Mouse (Mus musculus) small intestine, adult 2 months (tissue): ENCODE measurements around the gene Copg2. TPM values are rescaled to one million over a fixed set of nuclear protein-coding genes. Genes with fewer than 3 reads are reported as not detected.

Source experiments
- H3K27ac ChIP-seq: fragments of 200-500 bp; 2 replicates; pipeline ENCODE4 v1.5.1; 2012; ENCODE audit warnings: low read depth, low read length, control low read depth, inconsistent platforms; ENCODE audit not compliant: insufficient read depth
- H3K27me3 ChIP-seq: fragments of 200-500 bp; 2 replicates; pipeline ENCODE4 v1.6.1; 2012; ENCODE audit warnings: mild to moderate bottlenecking, moderate library complexity, low read length, inconsistent platforms; ENCODE audit not compliant: control insufficient read depth, insufficient read depth
- H3K36me3 ChIP-seq: fragments of 200-500 bp; 2 replicates; pipeline ENCODE4 v1.6.1; 2012; ENCODE audit warnings: mild to moderate bottlenecking, low read length, control low read depth, inconsistent platforms; ENCODE audit not compliant: control insufficient read depth, insufficient read depth
- H3K4me1 ChIP-seq: fragments of 200-500 bp; 2 replicates; pipeline ENCODE4 v1.6.1; 2012; ENCODE audit warnings: low read length, inconsistent platforms, mixed read lengths; ENCODE audit not compliant: control insufficient read depth, insufficient read depth, insufficient read length
- H3K4me3 ChIP-seq: fragments of 200-500 bp; 2 replicates; pipeline ENCODE4 v1.5.1; 2012; ENCODE audit warnings: low read depth, mild to moderate bottlenecking, control low read depth, inconsistent platforms, low read length, moderate library complexity
- CTCF ChIP-seq: fragments of 200-500 bp; IDR thresholded peaks from 2 replicates; pipeline ENCODE4 v1.5.1; 2012; ENCODE audit warnings: low read depth, mild to moderate bottlenecking, control low read depth, inconsistent platforms, low read length, moderate library complexity, mixed read lengths; ENCODE audit not compliant: insufficient replicate concordance, insufficient read length; ENCODE audit errors: extremely low read depth
- POLR2A ChIP-seq: fragments of 200-500 bp; IDR thresholded peaks from 2 replicates; pipeline ENCODE4 v1.6.1; 2012; ENCODE audit warnings: low read depth, mild to moderate bottlenecking, control low read depth, inconsistent platforms, low read length, moderate library complexity
- WGBS: fragments of 180-500 bp; shearing (Covaris S2); methylation state at CpG from one replicate; pipeline ENCODE4 v1.1.7; 2018; 5-methylcytosine and 5-hydroxymethylcytosine counted together
- polyA plus RNA-seq: library from polyadenylated mRNA; depleted of rRNA; stranded (reverse); fragments of >200 nt; gene quantifications from 2 replicates; pipeline ENCODE4 v1.2.3, GENCODE M21; 2012; rRNA removed

The Copg2 gene
- polyA plus RNA-seq, 1 experiment, result 3.1 TPM

- Histone ChIP-seq H3K4me3 (no peak overlapping the region), H3K4me1 (no peaks in the 10 kb centered on the region), H3K36me3 (no peaks in the 10 kb centered on the region), H3K27ac (no peak overlapping the region), H3K27me3 (no peaks in the 10 kb centered on the region)
- no peak for TF ChIP-seq POLR2A
- no peak for TF ChIP-seq CTCF
- 63% methylated on average over 6 of the region's 6 CpGs for WGBS
Measured at GRCm38 (mm10) chr6:30703476-30703875, 193.1 kb downstream of the Copg2 start.

GRCm38 (mm10) chr6:30702881-30703280, 193.7 kb downstream of the Copg2 start:
- Histone ChIP-seq H3K36me3 (no peaks in the 10 kb centered on the region), H3K4me1 (no peaks in the 10 kb centered on the region), H3K4me3 (no peak overlapping the region), H3K27ac (no peak overlapping the region), H3K27me3 (no peaks in the 10 kb centered on the region)
- no peak for TF ChIP-seq CTCF
- no peak for TF ChIP-seq POLR2A
- WGBS, result 86% methylated on average over 6 of the region's 6 CpGs

GRCm38 (mm10) chr6:30700182-30700581, 196.4 kb downstream of the Copg2 start:
- Histone ChIP-seq H3K36me3 (no peaks in the 10 kb centered on the region), H3K4me3 (no peak overlapping the region), H3K27ac (no peak overlapping the region), H3K27me3 (no peaks in the 10 kb centered on the region), H3K4me1 (no peaks in the 10 kb centered on the region)
- TF ChIP-seq POLR2A (no peak), CTCF (no peak)
- 47% methylated on average over 6 of the region's 6 CpGs for WGBS

- Histone ChIP-seq H3K36me3 (no peaks in the 10 kb centered on the region), H3K27me3 (no peaks in the 10 kb centered on the region), H3K4me3 (no peak overlapping the region), H3K4me1 (no peaks in the 10 kb centered on the region), H3K27ac (no peak overlapping the region)
- 83% methylated on average over 4 of the region's 4 CpGs for WGBS
- no peak for TF ChIP-seq POLR2A
- no peak for TF ChIP-seq CTCF
Measured at GRCm38 (mm10) chr6:30698036-30698435, 198.6 kb downstream of the Copg2 start.

Other genes with a start within 250 kb of the Copg2 start
- gene Cep41, start 203.0 kb downstream of the Copg2 start, polyA plus RNA-seq, result 0.99 and 1.9 TPM in 2 replicates
- gene Mest, start 173.2 kb downstream of the Copg2 start, polyA plus RNA-seq, result 15.1 and 38.1 TPM in 2 replicates
- not detected in 2 replicates for gene Tsga13, start 18.8 kb upstream of the Copg2 start, polyA plus RNA-seq
- gene Klf14, start 62.3 kb upstream of the Copg2 start, polyA plus RNA-seq, result not detected in 2 replicates